Mouse (Mus musculus) adrenal gland, adult 18-20 months (tissue): Measurements from ENCODE around the gene Agtrap. TPM values are rescaled to one million over a fixed set of nuclear protein-coding genes. Genes with fewer than 3 reads are reported as not detected.

Source experiments
- DNase-seq, 2 experiments: peaks; one replicate each; pipeline ENCODE4 v3.0.0; 2021 to 2022; ENCODE audit warnings: low spot score in 2 of 2
- total RNA-seq, 2 experiments: library from RNA; stranded (reverse); gene quantifications; 1 replicate in 1 of 2; 2 replicates in 1 of 2; pipeline ENCODE4 v1.2.3; 2021

Gene Agtrap
- total RNA-seq, 2 experiments from 2014 or later = 54.8 to 85.8 TPM

DNA sequence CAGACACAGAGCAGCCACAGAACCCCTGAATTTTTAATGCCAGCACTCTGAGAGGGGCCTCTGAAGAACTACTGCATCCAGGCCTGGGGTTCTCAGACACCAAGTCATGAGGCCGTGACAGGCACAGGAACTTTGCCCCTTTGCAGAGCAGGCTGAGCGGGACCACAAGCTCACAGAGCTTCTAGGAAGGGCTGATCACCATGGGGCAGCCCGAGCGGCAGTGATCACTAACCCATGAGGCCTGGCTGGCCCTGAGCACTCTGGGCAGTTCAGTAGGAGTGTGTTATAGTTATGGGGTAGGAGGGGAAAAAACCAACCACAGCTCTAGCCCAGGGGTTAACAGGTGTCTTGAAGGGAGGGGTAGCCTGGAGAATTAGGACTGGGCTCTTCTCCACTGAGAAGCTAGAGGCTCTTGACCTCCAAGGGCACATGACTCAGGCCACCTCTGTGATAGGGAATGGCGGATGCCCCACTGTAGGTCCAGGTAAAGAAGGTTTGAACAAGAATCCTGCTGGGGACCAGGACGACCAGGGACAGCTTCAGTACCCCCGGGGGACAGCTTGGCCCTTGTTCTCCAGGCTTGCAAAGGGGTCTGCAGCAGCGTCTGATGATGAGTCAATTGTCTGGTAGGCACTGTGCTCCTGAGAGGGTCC is 7.8 kb downstream of the Agtrap start:
- no peak for DNase-seq

DNA sequence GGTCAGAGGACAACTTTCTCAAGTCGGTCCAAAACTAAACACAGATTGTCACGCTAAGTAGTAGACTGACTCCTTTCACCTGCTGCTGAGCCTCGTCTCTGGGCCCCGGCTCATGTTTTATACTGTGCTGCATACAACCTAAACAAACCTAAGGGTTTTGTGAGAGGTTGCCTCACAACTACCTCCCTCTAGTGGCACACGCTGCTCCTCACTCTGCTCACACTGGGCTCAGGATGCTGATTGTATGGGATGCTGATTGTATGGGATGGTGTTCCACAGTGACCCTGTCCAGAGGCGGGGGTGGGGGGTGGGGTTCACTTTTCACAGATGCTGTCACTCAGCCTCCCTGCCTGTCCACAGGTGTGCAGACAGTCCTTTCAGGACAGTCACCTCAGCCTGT is 8.6 kb downstream of the Agtrap start:
- DNase-seq = no peak

DNA sequence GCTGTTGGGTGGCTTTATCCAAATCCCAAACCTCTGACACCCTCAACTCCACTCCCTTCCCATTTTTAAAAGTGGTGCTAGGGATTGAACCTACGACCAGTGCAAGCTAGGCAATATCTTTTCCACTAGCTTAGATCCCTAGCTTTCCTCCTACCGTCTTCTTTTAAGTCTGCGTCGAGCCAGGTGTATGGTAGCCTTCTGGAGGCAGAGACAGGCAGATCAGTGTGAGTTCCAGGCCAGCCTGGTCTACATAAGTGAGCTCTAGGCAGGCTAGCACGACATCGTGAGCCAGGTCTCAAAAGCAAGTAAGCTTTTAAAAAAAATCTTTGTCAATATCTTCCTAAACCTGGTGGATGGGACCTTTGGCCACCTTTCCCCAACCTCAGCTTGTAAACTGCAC is 11.9 kb downstream of the Agtrap start:
- no peak for DNase-seq

DNA sequence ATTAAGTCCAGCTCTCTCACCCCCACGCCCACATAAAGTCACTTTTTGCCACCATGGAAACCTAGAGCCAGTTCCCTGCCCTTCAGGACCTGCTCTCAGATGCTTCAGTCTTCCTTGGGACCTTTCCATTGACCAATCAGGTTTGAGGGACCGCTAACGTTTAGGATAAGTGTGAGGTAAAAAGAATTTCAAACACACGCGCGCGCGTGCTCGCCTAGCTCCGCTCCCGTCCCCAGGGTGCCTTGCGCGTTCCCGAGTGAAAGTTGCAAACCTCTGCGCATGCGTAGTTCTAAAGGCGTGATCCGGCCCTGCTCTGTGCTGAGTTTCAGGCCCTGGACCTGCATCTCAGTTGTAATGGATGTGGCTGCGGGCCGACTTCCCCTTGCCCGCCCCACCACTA is 12.6 kb downstream of the Agtrap start:
- DNase-seq = peak; percentile 64 to 69

DNA sequence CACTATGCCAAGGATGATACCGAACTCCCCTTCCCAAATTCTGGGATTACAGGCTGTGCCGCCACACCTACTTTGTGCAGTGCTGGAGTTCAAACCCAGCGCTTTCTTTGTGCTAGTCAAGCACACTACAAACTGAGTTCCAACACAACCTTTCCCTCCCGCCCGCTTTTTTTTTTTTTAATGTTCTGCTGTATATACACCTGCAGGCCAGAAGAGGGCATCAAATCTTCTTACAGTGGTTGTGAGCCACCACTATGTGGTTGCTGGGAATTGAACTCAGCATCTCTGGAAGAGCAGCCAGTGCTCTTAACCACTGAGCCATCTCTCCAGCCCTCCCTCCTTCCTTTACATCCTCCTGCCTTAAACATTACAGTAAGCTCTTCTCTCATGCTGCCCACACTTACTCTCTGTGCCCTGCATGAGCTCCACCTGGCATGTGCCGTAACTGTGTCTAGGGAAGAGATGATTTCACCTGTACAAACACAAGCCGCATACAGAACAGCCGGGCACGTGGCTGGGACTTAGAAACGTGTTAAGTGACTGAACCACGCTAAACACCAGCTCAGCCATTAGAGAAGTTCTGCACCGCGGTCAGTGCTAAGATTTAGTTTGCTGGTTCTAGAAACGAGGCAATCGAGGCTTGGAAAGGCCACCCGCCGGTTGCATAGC is 13.2 kb downstream of the Agtrap start:
- no peak for DNase-seq

DNA sequence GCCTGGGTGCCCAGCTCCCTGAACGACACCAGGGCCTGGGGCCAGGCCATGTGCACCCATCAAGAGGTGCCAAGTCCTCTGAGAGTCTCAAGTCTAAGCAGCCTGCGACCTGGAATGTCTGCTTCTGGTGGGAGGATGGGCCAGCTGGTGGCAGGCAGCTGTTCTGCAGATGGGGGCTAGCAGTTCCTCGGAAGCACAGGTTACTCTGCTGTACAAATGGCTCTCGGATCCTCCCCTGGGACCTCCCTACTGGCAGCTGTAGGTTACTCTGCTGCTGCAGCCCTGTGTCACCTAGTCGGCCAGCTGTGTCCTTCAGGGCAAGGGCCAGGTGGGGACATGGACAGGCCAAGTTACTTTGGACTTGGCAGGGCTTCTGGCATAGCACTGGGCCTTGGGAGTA is 16.3 kb downstream of the Agtrap start:
- DNase-seq = no peak

DNA sequence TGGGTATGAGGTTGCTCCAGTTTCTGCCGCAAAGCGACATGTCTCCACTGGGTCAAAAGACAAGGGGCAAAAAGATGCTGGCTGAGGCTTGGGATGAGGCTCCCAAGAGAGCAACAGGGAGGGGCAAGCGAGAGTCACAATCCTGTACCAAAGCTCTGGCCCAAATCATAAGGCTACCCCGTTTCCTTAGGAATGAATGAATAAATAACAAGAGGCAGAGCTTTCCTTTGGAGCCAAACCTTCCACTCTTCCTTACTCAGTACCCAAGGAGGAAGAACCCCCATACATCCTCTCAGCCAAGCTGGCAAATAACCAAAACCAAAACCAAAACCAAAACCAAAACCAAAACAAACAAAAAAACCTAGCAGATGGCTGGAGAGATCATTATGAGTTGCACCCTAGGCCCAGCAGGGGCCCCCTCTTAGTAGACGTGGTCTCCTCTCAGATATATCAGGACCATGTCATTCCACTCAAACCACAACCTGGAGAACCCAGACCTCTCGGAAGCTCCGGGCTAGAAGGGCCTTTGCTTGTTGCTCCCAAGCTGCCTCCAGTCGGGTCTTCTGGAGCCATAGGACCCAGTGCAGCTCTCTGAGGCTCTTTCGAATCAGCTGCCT is 18.1 kb downstream of the Agtrap start:
- no peak for DNase-seq

DNA sequence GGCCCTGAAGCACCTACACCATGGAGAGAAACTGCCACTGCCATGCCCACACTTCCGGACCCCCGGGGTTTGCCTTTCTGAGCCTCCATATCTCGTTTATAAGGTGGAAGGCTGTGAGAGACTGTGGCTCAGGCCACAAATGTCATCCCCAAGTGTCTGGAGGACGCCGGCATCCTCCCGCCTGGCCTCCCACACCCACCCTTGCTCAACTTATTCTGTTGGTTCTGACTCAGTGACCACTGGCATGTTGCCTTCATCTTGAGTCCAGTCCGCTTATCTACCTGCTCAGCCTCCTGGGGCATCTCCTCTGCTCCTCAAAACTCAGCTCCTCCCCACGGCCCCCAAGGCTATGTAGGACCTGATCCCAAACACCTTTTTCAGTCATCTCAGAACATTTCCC is 20.5 kb downstream of the Agtrap start:
- no peak for DNase-seq

DNA sequence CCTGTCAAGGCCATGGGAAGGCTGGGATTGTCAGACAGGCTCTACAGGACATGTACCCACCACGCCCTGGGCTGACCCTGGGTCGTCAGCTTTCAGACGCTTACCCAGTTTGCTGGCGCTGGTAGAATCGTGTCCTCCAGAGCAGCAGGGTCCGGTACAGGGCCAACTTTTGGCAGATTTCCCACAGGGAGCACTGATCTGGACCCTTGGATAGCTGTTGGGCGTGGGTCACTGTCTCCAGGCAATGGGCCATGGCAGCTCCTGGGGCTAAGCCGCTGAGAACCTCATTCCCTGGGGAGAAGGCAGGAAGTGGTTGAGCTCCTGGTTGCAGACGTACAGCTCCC is 21.5 kb downstream of the Agtrap start:
- DNase-seq = no peak

DNA sequence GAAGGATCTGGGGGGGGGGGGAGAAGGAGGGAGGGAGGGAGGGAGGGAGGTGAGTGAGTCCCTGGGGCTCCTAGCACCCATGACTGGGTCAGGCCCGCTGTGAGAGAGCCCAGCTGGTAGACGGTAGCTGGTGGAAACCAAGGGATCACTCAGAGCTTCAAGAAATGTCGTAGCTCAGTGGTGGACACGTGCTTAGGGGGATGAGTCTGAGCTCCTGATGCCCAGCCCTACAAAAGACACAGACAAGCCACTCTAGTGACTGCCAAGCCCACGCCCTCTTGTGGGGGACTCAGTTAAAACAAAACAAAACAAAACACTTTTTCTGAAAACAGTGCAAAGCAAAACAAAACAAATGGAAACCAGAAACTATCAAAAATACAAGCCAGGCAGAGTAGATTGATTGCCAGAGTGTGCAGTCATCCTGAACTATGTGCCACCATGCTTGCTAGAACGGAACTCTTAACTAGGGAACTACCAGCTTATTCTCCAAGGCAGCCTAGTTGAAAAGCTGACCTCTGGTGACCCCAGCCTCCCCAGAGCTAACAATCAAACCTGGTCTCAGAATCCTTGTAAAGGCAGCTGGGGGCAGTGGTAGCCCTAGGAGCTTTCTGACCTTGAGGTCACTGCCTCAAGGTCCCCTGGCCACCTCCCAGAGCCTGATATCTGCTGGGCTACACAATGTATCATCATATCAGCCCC is 22.0 kb downstream of the Agtrap start:
- no peak for DNase-seq

DNA sequence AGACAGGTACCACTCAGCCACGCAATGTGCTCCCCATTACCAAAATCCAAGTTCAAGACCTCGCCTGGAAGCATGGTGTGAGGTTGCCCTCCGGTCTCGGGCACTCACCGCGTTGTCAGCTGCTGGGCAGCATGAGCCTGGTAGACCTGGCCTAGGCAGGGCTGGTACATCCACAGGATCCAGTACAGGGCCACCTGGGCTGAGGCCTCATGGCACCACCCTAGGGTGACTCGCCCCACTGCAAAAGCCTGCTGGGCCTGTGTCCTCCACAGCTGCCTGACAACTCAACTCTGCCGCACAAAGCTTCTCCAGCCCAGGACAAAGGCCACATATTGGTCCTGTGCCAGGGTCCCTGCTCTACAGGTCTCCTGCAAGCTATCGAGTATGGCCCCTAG is 26.7 kb downstream of the Agtrap start:
- DNase-seq = no peak

DNA sequence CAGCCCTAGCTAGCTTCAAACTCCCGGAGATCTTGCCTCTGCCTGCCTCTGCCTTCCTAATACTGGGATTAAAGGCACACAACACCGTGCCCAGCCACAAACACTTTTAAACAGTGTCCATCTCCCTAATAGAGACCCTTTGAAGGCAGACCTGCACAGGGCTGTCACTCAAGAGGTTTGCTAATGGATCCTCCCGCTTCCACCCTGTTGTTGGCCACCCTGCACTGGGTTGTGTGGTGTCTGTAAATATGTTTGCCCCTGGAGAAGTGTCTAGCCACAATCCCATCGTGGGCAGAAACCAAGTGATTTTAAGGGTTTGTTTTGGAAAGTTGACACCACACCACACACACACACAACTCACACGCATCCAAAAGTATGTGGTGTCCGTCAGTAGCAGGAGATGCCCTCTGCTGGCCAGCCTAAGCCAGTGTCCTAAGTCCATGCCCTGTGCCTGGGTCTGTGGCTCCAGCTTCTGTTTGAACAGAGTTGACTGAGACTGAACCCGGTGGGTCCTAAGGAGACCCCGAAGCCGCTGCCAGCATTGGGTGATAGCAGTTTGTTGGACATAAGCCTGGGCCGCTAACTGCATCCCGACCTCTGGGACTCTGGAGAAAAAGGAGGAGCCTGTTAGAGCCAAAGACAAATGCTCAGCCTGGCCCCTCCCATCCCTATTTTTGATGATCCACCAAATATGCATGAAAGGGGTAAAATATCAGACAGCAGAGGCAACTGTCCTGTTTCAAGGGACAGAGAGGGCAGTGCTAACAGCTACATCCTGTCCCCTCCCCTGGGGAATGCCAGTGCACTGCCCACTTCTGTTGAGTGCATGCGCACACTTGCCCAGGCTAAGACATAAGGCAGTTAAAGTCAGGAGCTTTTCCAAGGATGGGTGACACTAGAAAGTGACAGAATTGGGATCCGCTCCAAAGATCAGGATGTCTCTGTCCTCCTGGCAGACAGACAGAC is 27.4 kb downstream of the Agtrap start:
- DNase-seq = peak in 1 of 2 experiments; percentile 39

DNA sequence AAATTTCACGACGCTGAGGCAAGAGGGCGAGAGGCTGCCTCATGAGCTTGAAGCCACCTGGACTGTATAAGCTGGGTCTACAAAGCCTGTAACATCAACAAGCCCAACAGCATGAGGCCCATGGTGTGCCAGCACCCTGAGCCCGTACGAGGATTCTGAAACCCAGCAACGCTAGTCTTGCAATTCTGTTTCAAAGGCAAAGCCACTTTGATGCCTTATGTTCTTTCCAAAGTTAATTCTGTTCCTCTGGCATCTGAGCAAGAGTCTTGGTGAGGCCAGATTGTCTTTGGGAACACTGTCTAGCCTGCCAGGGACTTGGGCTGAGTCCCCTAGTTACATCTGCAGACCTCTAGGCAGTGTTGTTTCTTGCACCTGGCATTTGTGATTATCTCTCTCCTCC is 28.8 kb downstream of the Agtrap start:
- DNase-seq = no peak

DNA sequence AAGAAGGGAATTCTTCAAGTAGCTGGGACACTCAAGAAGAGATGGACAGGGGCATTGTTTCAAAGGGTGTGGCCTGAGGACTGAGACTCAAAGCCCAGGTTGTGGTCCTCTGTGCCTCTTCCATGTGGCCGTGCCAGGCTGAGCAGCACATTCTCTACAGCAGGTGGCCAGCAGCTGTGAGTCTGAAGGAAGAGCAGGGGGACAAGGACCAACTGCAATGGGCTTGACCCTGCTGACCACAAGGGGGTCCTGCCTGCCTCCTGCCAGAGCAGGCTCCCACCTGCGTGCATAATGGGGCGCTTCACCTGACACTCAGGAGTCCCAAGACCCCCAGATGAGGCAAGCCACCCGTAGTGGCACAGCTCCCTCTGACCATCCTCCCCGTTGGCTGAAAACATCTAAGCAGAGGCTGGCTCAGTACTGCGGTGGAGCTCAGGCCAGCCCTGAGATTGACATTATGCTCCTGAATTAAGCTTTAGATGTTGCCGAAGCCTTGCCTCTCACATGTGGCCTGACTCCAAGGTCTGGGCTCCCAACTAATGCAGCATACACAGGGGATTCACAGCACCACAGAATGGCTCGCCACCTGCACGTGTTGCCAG is 29.5 kb downstream of the Agtrap start:
- DNase-seq = no peak

DNA sequence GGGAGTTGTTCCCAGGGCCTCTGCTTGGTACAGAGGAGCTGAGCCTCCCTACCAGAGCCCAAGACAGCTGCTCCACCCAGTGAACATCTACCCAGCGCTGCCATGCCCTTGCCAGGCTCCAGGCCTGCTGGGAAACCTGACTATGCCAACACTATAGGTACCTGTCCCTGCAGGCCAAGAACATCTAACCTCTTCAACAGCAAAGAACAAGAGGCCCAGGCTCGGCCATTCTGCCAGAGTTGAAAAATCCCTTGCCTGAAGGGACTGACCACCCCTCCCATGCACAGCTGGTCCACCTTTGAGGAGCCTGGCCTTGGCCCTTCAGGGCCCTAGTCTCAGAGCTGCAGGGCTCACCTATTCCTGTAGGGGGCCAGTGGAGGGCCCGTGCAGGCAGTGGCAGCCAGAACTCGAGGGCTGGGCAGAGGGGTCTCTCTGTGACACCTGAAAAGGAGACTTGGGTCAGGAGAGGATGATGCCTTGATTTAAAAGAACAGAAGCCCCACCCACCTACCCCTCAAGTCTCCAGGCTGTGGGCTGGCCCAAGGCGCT is 30.1 kb downstream of the Agtrap start:
- DNase-seq = no peak

DNA sequence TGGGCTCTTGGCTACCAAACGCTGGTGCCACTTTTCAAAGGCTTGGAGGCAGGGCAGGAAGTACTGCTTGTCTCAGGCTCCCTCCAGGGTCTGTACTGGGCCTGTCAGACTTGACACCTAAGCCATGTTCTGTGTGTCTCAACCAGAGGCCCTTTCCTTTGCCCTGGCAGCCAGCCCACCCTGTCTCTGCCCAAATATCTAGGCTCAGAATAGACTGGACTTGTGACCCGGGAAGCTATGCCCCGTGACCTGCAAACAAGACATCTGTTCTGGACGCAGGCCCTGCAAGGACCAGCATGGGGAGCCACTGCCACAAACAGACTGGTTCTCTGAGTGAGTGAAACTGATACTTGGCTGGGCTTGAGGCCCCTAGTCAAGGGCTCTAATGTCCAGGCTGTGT is 31.0 kb downstream of the Agtrap start:
- DNase-seq = no peak

DNA sequence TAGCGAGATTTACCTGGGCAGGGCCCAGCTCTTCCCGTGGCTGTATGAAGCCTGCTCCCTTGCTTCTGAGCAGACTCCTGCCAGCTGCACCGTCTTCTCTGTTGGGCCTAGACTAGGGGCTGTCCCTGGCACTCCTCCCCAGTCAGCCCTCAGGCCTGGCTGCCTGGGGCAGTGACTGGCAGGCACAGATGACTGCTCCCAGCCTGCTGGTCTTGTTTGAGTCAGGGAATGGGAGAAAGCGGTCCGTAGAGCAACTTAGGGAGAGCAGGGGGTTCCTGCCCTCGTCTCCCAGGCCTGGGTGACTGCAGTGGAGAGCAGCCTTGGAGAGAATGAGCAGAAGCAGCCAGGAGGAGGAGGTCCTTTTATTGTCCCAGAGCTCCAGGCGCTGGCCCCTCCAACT is 31.6 kb downstream of the Agtrap start:
- DNase-seq = no peak

DNA sequence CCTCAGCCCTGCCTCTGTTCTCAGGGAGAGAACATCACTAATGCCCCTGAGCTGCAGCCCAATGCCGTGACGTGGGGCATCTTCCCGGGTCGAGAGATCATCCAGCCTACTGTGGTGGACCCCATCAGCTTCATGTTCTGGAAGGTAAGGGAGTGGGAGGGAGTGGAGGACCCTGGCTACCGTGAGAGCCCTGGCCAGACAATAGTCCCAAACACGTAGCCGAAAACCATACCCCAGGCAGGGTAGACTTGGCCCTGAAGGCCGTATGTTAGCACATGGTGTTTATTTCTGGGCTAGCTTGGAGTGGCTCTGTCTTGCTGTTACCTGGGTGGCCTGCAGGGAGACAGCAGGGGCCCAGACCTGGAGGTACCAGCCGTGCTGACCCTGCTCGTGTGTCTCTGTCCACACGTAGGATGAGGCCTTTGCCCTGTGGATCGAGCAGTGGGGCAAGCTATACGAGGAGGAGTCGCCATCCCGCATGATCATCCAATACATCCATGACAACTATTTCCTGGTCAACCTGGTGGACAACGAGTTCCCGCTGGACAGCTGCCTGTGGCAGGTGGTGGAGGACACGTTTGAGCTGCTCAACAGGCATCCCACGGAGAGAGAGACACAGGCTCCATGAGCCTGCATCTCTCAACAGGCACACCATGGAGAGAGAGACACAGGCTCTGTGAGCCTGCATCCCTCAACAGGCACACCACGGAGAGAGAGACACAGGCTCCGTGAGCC is 32.7 kb downstream of the Agtrap start:
- no peak for DNase-seq

DNA sequence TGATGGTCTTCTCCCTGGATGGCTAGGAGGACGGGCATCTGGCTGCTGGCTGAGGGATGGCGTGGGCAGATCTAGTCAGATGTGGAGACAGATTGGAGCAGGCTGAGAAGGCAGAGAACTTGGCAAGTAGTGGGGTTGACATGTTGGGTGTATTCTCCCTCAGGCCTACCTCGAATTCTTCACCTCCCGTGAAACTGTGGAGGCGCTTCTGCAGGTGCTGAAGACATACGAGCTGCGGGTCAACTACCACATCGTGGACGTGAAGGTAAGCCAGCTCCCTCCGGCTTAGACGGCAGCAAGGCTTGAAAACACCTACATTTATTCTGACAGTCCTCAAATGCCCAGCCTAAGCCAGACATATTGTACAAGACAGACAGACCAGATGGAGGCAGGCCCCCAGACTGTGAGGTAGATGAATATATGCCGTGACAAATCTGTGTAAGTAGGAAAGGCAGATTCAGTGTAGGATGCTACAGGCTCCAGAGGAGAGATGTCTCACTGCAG is 34.4 kb downstream of the Agtrap start:
- no peak for DNase-seq
